Mouse (Mus musculus) C2C12 (cell line): ENCODE data around the gene Igsf6.

Source experiments
- CTCF ChIP-seq: IDR thresholded peaks from one replicate; pipeline ENCODE4 v1.5.1; 2011; ENCODE audit not compliant: control insufficient read depth, insufficient read depth, insufficient read length
- FOSL1 ChIP-seq: IDR thresholded peaks from one replicate; pipeline ENCODE4 v1.8.0; 2011; ENCODE audit warnings: mild to moderate bottlenecking, low read length; ENCODE audit not compliant: poor library complexity, insufficient read depth, severe bottlenecking
- MAX ChIP-seq: IDR thresholded peaks from one replicate; pipeline ENCODE4 v1.6.1; 2011; ENCODE audit warnings: mild to moderate bottlenecking, control low read depth
- MYOD1 ChIP-seq: IDR thresholded peaks from one replicate; pipeline ENCODE4 v1.6.1; 2011; ENCODE audit warnings: low read depth; ENCODE audit not compliant: control insufficient read depth, insufficient read length
- USF1 ChIP-seq: IDR thresholded peaks from one replicate; pipeline ENCODE4 v1.6.1; 2011; ENCODE audit warnings: low read depth, mild to moderate bottlenecking, control low read depth, moderate library complexity

DNA sequence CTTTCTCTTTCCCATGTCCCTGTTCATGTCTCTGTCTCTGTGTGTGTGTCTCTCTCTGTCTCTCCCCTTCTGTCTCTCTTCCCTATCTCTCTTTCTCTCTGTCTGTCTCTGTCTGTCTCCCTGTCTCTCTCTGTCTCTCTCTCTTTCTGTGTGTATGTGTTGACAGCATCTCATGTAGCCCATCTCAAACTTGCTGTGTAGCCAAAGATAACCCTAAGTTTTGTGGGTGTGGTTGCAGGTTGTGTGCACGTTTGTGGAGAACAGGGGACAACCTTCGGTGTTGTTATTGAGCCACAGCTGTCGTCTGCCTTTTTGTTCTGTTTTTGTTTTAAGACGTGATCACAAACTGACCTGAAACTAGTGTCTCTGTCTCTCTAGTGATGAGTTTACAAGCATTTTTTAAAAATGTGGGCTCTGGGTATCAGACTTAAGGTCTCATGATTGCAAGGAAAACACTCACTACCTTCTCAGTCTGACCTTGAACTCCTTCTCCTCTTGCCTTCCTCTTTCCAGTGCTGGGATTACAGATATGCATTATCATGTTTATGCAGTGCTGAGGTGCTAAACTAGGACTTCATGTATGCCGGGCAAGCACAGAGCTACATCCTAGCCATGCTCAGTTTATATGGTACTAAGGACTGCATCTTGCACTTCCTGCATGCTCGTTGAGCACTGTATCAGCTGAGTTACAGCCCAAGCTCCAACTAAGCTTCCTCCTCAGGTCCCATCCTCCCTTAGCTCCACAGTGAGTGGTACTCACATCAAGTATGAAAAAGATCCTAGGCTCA lies 49.0 kb downstream of the Igsf6 start:
- TF ChIP-seq CTCF (no peak), MAX (no peak), MYOD1 (no peak), USF1 (no peak), FOSL1 (no peak)
